Mouse (Mus musculus) liver, postnatal 0 days (tissue): Measurements from ENCODE around the gene Smad1.

Source experiments
- CTCF ChIP-seq: sonication (generic); IDR thresholded peaks from 2 replicates; pipeline ENCODE4 v1.5.1; 2016; ENCODE audit warnings: antibody characterized with exemption, low read depth
- EP300 ChIP-seq: IDR thresholded peaks from 2 replicates; pipeline ENCODE4 v1.6.1; 2016; ENCODE audit warnings: antibody characterized with exemption, low read depth, mild to moderate bottlenecking

- TF ChIP-seq CTCF, result no peak
- TF ChIP-seq EP300, result no peak
Measured at GRCm38 (mm10) chr8:79331017-79331416, 68.3 kb downstream of the Smad1 start.
